Mouse (Mus musculus) heart, postnatal 4 days (tissue): ENCODE results near the gene Fam149a. TPM values are rescaled to one million over a fixed set of nuclear protein-coding genes. Genes with fewer than 3 reads are reported as not detected.
"Not testable (repeated sequence)": the region's sequence is repeated elsewhere in the genome, so short reads cannot be mapped to it uniquely, and the experiment has no call there.

Experiments
- DNase-seq: peaks from one replicate; pipeline ENCODE4 v3.0.0; 2021
- total RNA-seq, 2 experiments: library from RNA; stranded (reverse); gene quantifications; 2 replicates each; pipeline ENCODE4 v1.2.3; 2021

Fam149a gene
- total RNA-seq, 2 experiments from 2014 or later = 6.3 to 7.7 TPM

DNA sequence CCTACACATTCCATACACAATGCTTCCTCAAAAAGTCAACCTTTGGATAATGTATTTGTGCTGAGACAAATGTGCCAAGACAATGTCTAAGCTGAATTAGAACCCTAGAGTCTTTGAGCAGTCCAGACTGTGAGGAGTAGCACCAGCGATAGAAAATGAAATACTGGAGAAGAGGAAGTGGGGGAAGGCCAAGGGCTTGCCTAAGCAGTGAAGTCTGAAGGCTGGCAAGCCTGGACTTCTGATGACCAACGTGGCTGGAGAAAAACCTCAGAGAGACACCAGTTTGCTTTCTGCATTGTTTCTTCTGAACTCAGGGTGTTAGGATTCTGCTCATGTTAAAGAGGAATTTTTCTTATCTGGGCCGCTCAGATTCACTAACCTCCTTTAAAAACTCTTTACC lies 51.2 kb downstream of the Fam149a start:
- no peak for DNase-seq

DNA sequence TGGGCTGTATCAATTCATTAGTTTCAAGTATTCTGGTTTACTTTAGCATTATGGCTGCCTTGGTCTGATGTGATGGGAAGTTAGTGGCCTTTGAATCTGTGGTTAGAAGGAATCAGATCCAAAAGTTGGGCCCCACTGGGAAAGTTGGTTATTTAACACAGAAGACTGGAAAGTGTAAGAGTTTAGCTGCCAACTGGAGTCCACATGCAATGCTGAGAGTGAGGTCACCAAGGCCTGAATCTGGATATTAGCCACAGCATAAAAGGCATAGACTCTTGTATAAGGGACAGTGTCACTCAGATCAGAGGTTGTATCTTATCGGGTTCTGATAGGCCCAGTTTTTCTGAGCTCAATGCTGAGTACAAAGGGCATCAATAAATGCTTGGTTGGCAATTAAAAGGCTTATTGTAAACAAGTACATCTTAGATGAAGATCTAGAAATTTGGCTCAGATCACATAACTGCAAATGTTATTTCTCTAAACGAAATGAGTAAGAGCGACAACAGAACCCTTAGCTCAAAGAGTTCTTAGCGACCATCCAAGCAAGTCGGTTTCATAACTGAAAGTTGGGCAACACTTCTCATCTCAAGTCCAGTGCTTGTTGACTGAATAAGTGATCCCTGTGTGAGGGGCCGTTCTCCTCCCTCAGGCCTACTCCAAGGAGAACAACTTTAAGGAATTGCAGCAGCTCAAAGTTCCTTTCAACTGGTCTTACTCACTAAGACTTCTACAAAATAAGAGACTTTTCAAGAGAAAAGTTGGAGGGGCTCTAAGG lies 52.7 kb downstream of the Fam149a start:
- no peak for DNase-seq

DNA sequence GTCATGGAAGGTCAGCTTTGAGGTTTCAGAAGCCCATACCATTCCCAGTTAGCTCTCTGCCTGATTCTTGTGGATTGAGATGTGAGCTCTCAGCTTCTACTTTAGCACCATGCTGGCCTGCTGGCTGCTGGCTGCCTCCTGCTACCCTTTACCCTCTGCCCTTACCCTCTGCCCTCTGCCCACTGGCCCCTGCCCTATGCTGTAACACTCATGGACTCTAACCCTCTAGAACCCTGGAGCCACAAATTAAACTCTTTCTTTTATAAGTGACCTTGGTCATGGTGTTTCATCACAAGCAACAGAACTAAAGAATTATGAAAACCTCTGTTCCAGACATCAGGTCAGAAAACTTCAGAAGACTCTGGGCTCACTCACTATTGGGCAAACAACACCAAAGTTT lies 55.0 kb downstream of the Fam149a start:
- not testable (repeated sequence) for DNase-seq

DNA sequence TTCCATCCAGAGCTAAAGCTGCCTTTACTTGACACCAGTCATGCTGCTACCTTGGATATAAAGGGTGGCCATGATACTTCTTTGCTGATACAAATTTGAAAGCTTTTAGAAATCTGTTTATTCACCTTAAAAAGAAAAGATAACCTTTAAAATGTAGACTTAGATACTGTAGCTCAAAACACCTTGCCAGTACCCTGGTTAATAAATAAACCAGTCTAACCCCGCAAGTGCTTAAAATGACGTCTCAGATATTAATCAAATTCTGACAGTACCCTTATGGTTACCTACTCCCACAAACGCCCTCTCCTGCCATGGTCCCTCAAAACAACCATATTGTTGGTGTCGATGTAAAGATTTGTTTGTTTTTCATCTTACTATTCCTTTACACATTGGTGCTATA lies 57.9 kb downstream of the Fam149a start:
- no peak for DNase-seq

DNA sequence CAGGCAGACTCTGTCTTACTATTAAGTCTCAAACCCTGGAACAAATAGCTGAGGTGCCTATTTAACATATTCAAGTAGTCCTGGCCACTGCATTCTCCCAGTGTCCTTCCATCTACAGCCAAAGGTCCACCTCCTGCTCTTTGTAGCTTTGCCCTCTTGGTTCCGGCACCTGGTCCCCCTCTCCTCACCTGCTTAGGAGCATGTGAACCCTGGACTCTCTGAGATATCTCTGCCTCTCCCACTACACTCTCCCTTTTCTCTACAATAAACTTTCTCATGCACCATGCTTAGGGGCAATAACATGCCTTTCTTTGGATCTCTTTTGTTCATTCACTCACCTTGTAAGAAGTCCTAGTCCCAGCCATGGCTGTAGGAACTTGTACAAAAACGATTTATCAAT lies 60.7 kb downstream of the Fam149a start:
- no peak for DNase-seq

DNA sequence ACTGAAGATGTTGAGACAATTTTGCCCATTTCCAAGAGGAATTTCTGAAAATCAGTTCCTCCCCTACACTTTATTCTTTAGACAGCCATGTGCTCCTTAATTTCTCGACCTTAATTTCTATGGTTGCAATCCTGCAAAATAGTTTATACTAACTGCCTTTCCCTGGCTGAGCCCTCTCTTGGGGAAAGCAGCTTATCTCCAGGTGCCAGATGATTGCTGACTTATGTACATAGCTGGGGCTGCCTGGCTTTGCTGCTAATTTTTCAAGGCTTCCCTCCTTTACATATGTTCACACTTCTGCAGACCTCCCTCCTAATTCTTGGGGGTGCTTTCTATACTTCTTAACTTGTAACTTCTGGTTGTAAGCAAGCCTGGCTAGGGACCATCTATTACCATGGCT lies 61.2 kb downstream of the Fam149a start:
- no peak for DNase-seq

DNA sequence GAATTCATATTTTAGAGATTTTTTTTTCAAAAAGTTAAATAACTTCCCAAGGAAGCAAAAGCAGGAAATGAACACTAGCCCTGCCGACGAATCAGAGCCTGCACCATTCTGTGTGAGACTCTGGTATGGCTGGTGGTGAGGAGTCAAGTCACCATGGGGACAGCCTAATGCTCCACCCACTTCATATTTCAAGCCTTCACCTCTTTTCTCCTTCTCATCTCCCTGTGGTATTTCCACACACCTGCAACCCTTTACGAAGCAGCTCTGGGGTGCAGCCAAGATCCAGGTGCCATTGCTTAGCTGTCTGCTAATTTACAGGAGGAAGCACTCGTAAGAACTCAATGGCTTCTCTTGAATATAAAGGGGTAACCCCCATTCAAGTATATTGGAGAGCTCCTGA lies 71.1 kb downstream of the Fam149a start:
- DNase-seq = no peak

DNA sequence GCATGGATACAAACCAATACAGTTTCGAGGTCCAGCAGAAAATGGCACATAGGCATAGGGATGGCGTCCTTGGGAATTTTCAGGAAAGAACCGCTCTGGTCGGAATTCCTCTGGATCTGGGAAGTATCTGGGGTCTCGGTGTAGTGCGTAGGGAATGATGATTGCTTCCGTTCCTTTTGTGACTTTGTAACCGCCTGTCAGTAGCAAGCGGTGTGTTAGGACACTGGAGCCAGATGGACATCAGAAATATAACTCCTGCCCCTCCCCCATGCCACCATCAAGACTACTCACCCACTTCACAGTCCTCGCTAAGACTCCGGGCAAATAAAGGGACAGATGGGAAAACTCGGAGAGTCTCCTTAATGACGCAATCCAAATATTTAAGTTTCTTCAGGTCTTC lies 73.7 kb downstream of the Fam149a start, which contains the start of gene Gm45753:
TSS of gene Gm45753 (minus strand) at position 101 of the 400 bp plus-strand sequence.
- no peak for DNase-seq

DNA sequence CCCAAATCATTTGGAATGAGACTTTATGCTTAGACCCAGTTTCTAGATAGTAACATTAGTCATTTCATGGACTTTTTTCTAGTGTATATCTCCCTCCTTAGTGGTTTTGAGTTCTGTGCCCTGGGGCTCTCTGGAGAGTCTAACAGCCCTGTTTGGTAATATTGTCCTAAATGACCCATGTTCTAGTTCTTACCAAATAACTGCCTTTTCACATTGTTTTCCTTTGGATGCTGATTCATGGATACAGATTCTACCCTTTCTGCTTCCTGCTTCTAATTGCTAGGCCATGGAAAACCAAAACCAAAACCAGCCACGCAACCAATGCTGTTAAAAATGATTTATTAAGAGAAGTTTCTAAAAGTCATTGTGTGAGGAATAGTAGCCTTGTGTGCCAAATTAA lies 76.6 kb downstream of the Fam149a start:
- DNase-seq = no peak

DNA sequence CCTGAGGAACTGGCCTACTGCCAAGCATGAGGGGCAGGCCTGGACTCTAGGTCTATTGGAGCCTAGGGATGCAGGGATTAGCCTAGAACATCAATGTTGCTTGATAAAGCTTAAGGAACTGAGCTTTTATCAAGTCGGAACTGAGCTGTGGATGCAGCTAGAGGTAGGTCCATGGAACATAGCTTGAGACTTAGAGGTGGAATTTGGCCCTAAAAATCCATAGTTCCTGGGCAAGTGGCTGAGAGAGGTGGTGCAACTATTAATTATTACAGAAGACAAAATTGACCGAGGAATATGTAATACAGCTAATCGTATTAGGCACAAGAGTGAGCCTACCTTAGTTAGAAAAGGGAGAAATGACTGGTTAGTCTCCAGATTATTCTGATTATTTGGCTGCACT lies 77.7 kb downstream of the Fam149a start:
- no peak for DNase-seq

DNA sequence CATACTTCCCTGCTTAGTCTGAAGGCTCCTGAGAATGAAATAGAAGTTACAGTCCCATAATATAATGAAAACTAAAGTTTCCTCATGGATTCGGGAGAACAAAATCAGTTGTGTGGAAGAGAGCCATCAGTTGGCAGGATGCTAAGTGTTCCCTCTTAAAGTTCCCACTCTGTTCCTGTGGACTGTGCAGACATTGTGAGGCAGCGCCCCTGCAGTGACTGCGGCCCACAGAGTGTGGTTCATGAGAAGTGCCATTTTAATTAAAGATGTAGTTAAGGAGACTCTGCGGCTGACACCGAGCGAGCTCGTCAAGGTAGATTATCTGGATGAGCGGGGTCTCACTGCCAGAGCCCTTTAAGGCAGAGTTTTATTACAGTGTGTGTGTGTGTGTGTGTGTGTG lies 79.7 kb downstream of the Fam149a start:
- no peak for DNase-seq

DNA sequence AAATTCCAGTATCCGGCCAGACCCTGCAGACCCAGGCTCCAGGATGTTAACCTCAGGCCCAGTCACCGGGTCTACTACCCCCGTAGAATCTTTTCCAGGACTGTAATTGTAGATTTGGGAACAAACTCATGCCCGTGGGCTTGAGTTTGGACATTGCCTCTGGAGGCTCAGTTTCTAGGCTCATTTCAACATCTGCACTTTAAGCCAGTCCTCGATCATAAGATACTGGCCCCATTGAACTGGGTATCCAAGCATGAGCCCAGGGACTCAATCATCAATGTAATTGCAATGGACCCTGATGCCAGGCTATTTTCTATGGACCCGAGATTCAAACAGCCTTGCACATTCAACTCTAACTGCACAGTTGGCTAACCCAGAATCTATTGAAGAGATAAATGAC lies 86.8 kb downstream of the Fam149a start:
- no peak for DNase-seq

DNA sequence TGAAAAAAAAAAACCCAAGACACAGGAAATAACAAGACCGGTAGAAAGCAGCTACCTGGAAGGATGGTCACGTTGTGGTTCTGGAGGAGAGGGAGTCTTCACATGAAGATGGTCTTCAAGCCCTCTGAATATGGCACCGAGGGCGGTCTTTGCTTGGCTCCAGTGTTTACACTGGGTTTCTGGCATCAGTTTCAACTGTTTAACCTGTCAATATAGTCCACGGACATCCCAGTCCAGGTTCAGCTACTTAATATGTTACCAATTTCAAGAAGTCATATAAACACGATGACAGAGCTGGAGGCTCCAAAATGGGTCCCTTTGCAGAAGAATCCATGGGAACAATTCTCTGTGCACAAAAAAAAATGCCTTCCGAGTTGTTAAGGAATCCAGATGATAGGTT lies 87.4 kb downstream of the Fam149a start, which contains the start of gene Klkb1:
TSS of gene Klkb1 (minus strand) at position 173 of the 400 bp plus-strand sequence.
- no peak for DNase-seq

DNA sequence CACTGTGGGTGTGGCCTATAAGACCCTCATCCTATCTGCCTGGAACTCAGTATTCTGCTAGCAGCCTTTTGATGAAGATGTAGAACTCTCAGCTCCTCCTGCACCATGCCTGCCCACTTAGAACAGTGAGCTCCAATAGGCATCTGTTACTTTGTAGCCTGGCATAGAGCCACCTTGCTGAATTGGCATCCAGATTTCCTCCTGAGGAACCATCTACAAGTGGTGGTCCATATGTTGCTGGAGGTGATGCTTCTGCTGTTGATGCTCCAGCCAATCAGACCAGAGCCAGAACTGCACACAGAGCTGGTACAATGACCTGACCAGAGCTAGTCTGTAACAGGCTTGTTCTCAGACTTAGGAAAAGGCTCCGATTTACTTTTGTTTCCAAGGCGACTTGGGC lies 90.3 kb downstream of the Fam149a start:
- DNase-seq = no peak

Other genes with a start within 250 kb of the Fam149a start
- gene F11, start 120.3 kb downstream of the Fam149a start, total RNA-seq = not detected
- not detected for gene Klkb1, start 87.4 kb downstream of the Fam149a start, total RNA-seq
- gene Gm45753, start 73.8 kb downstream of the Fam149a start, total RNA-seq = not detected
- gene Cyp4v3, start 49.1 kb downstream of the Fam149a start, total RNA-seq = 1 to 10 TPM; 1.1 to 1.4 TPM
- gene Tlr3, start 28.8 kb upstream of the Fam149a start, total RNA-seq = 1 to 10 TPM; 6.9 to 7.9 TPM
- 100 to 1,000 TPM; 985 TPM for gene Sorbs2, start 125.5 kb upstream of the Fam149a start, total RNA-seq